Mouse (Mus musculus): ENCODE data around the gene Hck. TPM values are rescaled to one million over a fixed set of nuclear protein-coding genes. Genes with fewer than 3 reads are reported as not detected.

The Hck gene
- total and polyA plus RNA-seq, 2 experiments from 2014 or later = 1.7 to 6.4 TPM

DNA sequence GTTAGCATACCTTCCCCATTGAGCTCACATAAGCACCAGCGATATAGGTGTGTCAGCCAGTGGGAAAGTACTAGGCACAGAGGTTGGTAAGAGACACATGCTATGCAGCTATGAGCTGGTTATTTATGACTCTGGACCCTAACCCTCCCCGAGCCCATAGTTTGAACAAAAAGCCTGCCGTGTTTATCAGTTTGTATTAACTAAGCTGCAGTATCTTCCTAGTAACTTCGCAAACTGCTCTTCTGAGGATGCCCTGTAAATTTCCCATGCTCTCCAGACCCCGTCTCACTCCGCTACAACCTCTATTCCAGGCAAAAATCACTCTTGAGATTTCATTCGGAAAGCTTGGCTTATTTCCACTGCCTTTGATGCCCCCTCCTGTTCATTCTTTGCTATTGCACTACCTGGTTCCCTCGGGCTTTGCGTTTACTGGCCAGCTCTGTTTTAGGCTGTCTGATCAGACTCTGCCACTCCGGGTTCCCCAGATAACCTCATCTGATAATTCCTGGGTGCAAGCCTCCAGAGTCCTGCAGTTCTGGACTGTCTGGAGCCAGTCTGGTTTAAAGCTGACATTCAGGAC, 34.4 kb downstream of the Hck start:
- Histone ChIP-seq H3K4me2 (ENCODE audit: low read depth, low read length) (no peak overlapping the region), H3K9me3 (replicated peaks; ENCODE audit: control insufficient read depth, low read length) (no peaks in the 10 kb centered on the region), H3K27ac (ENCODE audit: low read depth) (no peak overlapping the region), H3K36me3 (replicated peaks; ENCODE audit: control insufficient read depth, insufficient read depth, low read length) (no peaks in the 10 kb centered on the region), H3K4me1 (ENCODE audit: control insufficient read depth, insufficient read depth) (0 out of 2 replicates have a peak, but pooled peaks cover 6% of the 10 kb centered on the region), H3K27me3 (ENCODE audit: control insufficient read depth, insufficient read depth, low read length) (no peaks in the 10 kb centered on the region), H3K4me3 (ENCODE audit: low read depth, low read length) (no peak overlapping the region), H3K9ac (replicated peaks; ENCODE audit: low read depth, low read length) (no peak overlapping the region)
- TF ChIP-seq CTCF (IDR thresholded peaks at IDR 0.05; ENCODE audit: low read depth) (peak; percentile 78), EP300 (IDR thresholded peaks at IDR 0.05; ENCODE audit: low read depth) (no peak)
- 23% methylated on average over 10 of the region's 10 CpGs for WGBS
- DNase-seq (ENCODE audit: low spot score) (peak; percentile 58), ATAC-seq (ENCODE audit: insufficient read depth, low read depth) (no peak)

DNA sequence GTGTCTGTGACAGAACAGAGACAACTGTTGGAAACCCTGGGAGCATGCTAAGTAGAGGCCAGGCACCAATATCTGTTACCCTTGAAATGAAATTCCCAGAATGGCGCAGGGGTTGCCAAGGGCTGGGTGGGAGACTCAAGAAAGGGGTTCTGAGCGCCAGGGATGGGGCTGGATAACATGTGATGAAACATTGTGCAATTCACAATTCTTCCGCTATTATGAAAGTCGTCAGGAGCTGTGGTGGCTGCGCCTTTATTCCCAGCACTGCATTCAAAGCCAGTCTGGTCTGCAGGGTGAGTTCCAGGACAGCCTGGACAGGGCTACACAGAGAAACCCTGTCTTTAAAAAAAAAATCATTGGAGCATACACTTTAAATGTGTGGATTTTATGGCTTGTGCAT, 37.1 kb downstream of the Hck start:
- H3K27ac ChIP-seq (ENCODE audit: low read depth) = no peak overlapping the region
- no peaks in the 10 kb centered on the region for H3K9me3 ChIP-seq (replicated peaks; ENCODE audit: control insufficient read depth, low read length)
- H3K27me3 ChIP-seq (ENCODE audit: control insufficient read depth, insufficient read depth, low read length) = no peaks in the 10 kb centered on the region
- no peak overlapping the region for H3K4me3 ChIP-seq (ENCODE audit: low read depth, low read length)
- no peaks in the 10 kb centered on the region for H3K36me3 ChIP-seq (replicated peaks; ENCODE audit: control insufficient read depth, insufficient read depth, low read length)
- H3K4me1 ChIP-seq (ENCODE audit: control insufficient read depth, insufficient read depth) = no peaks in the 10 kb centered on the region
- H3K4me2 ChIP-seq (ENCODE audit: low read depth, low read length) = no peak overlapping the region
- no peak for DNase-seq (ENCODE audit: low spot score)
- no peak overlapping the region for H3K9ac ChIP-seq (replicated peaks; ENCODE audit: low read depth, low read length)
- 75% methylated on average over 5 of the region's 5 CpGs for WGBS
- ATAC-seq (ENCODE audit: insufficient read depth, low read depth) = no peak
- TF ChIP-seq EP300 (IDR thresholded peaks at IDR 0.05; ENCODE audit: low read depth) (no peak), CTCF (IDR thresholded peaks at IDR 0.05; ENCODE audit: low read depth) (no peak)

- no peak overlapping the region for H3K9ac ChIP-seq (replicated peaks; ENCODE audit: low read depth, low read length)
- no peaks in the 10 kb centered on the region for H3K4me1 ChIP-seq (ENCODE audit: control insufficient read depth, insufficient read depth)
- ATAC-seq (ENCODE audit: insufficient read depth, low read depth) = no peak
- no peaks in the 10 kb centered on the region for H3K36me3 ChIP-seq (replicated peaks; ENCODE audit: control insufficient read depth, insufficient read depth, low read length)
- no peak for DNase-seq (ENCODE audit: low spot score)
- H3K27ac ChIP-seq (ENCODE audit: low read depth) = no peak overlapping the region
- TF ChIP-seq CTCF (IDR thresholded peaks at IDR 0.05; ENCODE audit: low read depth) = no peak
- no peak for TF ChIP-seq EP300 (IDR thresholded peaks at IDR 0.05; ENCODE audit: low read depth)
- no peak overlapping the region for H3K4me3 ChIP-seq (ENCODE audit: low read depth, low read length)
- H3K4me2 ChIP-seq (ENCODE audit: low read depth, low read length) = no peak overlapping the region
- 69% methylated on average over 3 of the region's 3 CpGs for WGBS
- no peaks in the 10 kb centered on the region for H3K27me3 ChIP-seq (ENCODE audit: control insufficient read depth, insufficient read depth, low read length)
- no peaks in the 10 kb centered on the region for H3K9me3 ChIP-seq (replicated peaks; ENCODE audit: control insufficient read depth, low read length)
Observed at GRCm38 (mm10) chr2:153147236-153147635, 39.0 kb downstream of the Hck start.

DNA sequence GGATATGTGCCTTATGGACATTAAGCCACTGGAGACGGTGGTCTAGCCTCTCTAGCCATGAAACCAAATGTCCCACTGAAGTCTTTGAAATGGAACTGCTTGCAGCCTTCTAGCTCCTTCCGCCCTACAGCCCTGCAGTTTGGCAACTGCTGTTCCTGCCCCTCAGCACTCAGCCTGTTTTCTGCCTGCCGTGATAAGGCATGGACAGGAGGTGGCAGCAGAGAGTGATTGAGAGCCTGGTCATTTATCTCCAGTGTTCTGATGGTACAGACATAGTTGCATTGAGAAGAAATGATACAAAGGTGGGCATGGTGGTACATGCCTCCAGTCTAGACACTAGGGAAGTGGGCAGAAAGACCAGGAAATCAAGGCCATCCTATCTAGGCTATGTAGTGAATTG, 39.4 kb downstream of the Hck start:
- DNase-seq (ENCODE audit: low spot score) (peak; percentile 46), ATAC-seq (ENCODE audit: insufficient read depth, low read depth) (no peak)

GRCm38 (mm10) chr2:153149742-153150141, 41.5 kb downstream of the Hck start:
- WGBS = 71% methylated on average over 3 of the region's 3 CpGs

More for the DNA sequence above, 39.4 kb downstream of the Hck start:
- Histone ChIP-seq H3K4me1 (ENCODE audit: control insufficient read depth, insufficient read depth) (no peaks in the 10 kb centered on the region), H3K4me2 (ENCODE audit: low read depth, low read length) (no peak overlapping the region), H3K27ac (ENCODE audit: low read depth) (no peak overlapping the region), H3K4me3 (ENCODE audit: low read depth, low read length) (no peak overlapping the region), H3K9ac (replicated peaks; ENCODE audit: low read depth, low read length) (no peak overlapping the region), H3K9me3 (replicated peaks; ENCODE audit: control insufficient read depth, low read length) (no peaks in the 10 kb centered on the region), H3K36me3 (replicated peaks; ENCODE audit: control insufficient read depth, insufficient read depth, low read length) (no peaks in the 10 kb centered on the region), H3K27me3 (ENCODE audit: control insufficient read depth, insufficient read depth, low read length) (no peaks in the 10 kb centered on the region)
- TF ChIP-seq CTCF (IDR thresholded peaks at IDR 0.05; ENCODE audit: low read depth) = peak; percentile 95
- no peak for TF ChIP-seq EP300 (IDR thresholded peaks at IDR 0.05; ENCODE audit: low read depth)
- 16% methylated on average over 3 of the region's 3 CpGs for WGBS

GRCm38 (mm10) chr2:153151026-153151425, 42.8 kb downstream of the Hck start:
- no peak overlapping the region for H3K27ac ChIP-seq (ENCODE audit: low read depth)
- no peaks in the 10 kb centered on the region for H3K9me3 ChIP-seq (replicated peaks; ENCODE audit: control insufficient read depth, low read length)
- no peaks in the 10 kb centered on the region for H3K36me3 ChIP-seq (replicated peaks; ENCODE audit: control insufficient read depth, insufficient read depth, low read length)
- H3K4me2 ChIP-seq (ENCODE audit: low read depth, low read length) = no peak overlapping the region
- no peak for TF ChIP-seq CTCF (IDR thresholded peaks at IDR 0.05; ENCODE audit: low read depth)
- TF ChIP-seq EP300 (IDR thresholded peaks at IDR 0.05; ENCODE audit: low read depth) = no peak
- H3K27me3 ChIP-seq (ENCODE audit: control insufficient read depth, insufficient read depth, low read length) = no peaks in the 10 kb centered on the region
- ATAC-seq (ENCODE audit: insufficient read depth, low read depth) (no peak), DNase-seq (ENCODE audit: low spot score) (no peak)
- no peak overlapping the region for H3K4me3 ChIP-seq (ENCODE audit: low read depth, low read length)
- H3K9ac ChIP-seq (replicated peaks; ENCODE audit: low read depth, low read length) = no peak overlapping the region
- H3K4me1 ChIP-seq (ENCODE audit: control insufficient read depth, insufficient read depth) = no peaks in the 10 kb centered on the region
- WGBS = 32% methylated on average over 7 of the region's 7 CpGs

More at GRCm38 (mm10) chr2:153149742-153150141, 41.5 kb downstream of the Hck start:
- no peak overlapping the region for H3K4me2 ChIP-seq (ENCODE audit: low read depth, low read length)
- DNase-seq (ENCODE audit: low spot score) (no peak), ATAC-seq (ENCODE audit: insufficient read depth, low read depth) (no peak)
- no peaks in the 10 kb centered on the region for H3K4me1 ChIP-seq (ENCODE audit: control insufficient read depth, insufficient read depth)
- TF ChIP-seq CTCF (IDR thresholded peaks at IDR 0.05; ENCODE audit: low read depth) (no peak), EP300 (IDR thresholded peaks at IDR 0.05; ENCODE audit: low read depth) (no peak)
- no peaks in the 10 kb centered on the region for H3K27me3 ChIP-seq (ENCODE audit: control insufficient read depth, insufficient read depth, low read length)
- no peaks in the 10 kb centered on the region for H3K9me3 ChIP-seq (replicated peaks; ENCODE audit: control insufficient read depth, low read length)
- H3K36me3 ChIP-seq (replicated peaks; ENCODE audit: control insufficient read depth, insufficient read depth, low read length) = no peaks in the 10 kb centered on the region
- H3K9ac ChIP-seq (replicated peaks; ENCODE audit: low read depth, low read length) = no peak overlapping the region
- no peak overlapping the region for H3K4me3 ChIP-seq (ENCODE audit: low read depth, low read length)
- H3K27ac ChIP-seq (ENCODE audit: low read depth) = no peak overlapping the region
